Comparison of ENCODE assay signal across 19 mouse cellular contexts in genomic region chr1:66431472-66431871, GRCm38 (mm10).
DNase-seq lines count a peak whose midpoint lies in the region; ATAC-seq lines count a peak whose summit lies in the region.
"Had no signal": no experiment of that assay in that cellular context is flagged by ENCODE, and none has a peak within 500 bp of the region (broad histone marks: within the 10 kb centered on the region; RNA-seq: fewer than 3 reads in every experiment).

No protein-coding gene starts in this region.

- no peak for DNase-seq in frontal cortex, postnatal 25 days (ENCODE audit: low spot score in 2 of 2)
- DNase-seq in right cerebral cortex, adult 18-20 months = peak; percentile 46
- DNase-seq in right cerebral cortex, postnatal 36 days (ENCODE audit: low spot score in 2 of 2) = no peak
- DNase-seq in telencephalon, adult 2 months (ENCODE audit: low read depth, low spot score) = peak; percentile 54
- DNase-seq in heart, adult 11 months = no peak
- DNase-seq: adrenal gland, adult 8-10 months; adrenal gland, postnatal 14 days; adrenal gland, postnatal 36 days; cerebellum, adult 11 months; cerebellum, adult 18-20 months; cerebellum, adult 8-10 months; cerebellum, adult 9-11 months; cerebellum, postnatal 14 days; cerebellum, postnatal 36 days; embryo, embryonic 11 days had no signal

- peak; percentile 90 for ATAC-seq in frontal cortex, adult (ENCODE audit: low TSS enrichment)
- ATAC-seq: activated CD4-positive, CD25-positive, alpha-beta regulatory T cell, adult 4 months; forebrain, embryonic 14.5 days; Patski had no signal

Comparison
In these comparisons a context has a peak if more than half of its experiments do, and no peak if none do; other contexts are left out.
1. DNase-seq: peak in right cerebral cortex, adult 18-20 months (single experiment) and telencephalon, adult 2 months (single experiment); none in frontal cortex, postnatal 25 days (0 of 2), right cerebral cortex, postnatal 36 days (0 of 2) and heart, adult 11 months (single experiment).